Mouse (Mus musculus) CH12.LX (cell line): ENCODE results near the gene Lcn5.

Experiments
- CHD2 ChIP-seq: IDR thresholded peaks from 2 replicates; pipeline ENCODE4 v1.6.1; 2011; ENCODE audit warnings: low read length, improper control_type of control experiment
- CTCF ChIP-seq, 2 experiments: IDR thresholded peaks in 1 of 2; conservative IDR thresholded peaks in 1 of 2; 2 replicates each; pipeline ENCODE4 v1.5.1; 2011 to 2012; ENCODE audit warnings: low read depth in 2 of 2, low read length in 2 of 2, improper control_type of control experiment in 1 of 2, inconsistent platforms in 1 of 2, mild to moderate bottlenecking in 1 of 2, moderate library complexity in 1 of 2
- E2F4 ChIP-seq: IDR thresholded peaks from 2 replicates; pipeline ENCODE4 v1.6.1; 2011; ENCODE audit warnings: low read depth, low read length, improper control_type of control experiment; ENCODE audit not compliant: insufficient replicate concordance
- ELF1 ChIP-seq: IDR thresholded peaks from 2 replicates; pipeline ENCODE4 v1.6.1; 2014; ENCODE audit warnings: low read depth, mild to moderate bottlenecking, inconsistent platforms, low read length, improper control_type of control experiment
- IRF4 ChIP-seq: IDR thresholded peaks from 2 replicates; pipeline ENCODE4 v1.6.1; 2014; ENCODE audit warnings: low read depth, mild to moderate bottlenecking, inconsistent platforms, low read length, improper control_type of control experiment
- JUND ChIP-seq: conservative IDR thresholded peaks from 2 replicates; pipeline ENCODE4 v1.6.1; 2011; ENCODE audit warnings: low read depth, low read length, improper control_type of control experiment
- KAT2A ChIP-seq: IDR thresholded peaks from 2 replicates; pipeline ENCODE4 v1.6.1; 2012; ENCODE audit warnings: low read length, improper control_type of control experiment, inconsistent platforms; ENCODE audit not compliant: insufficient replicate concordance
- MAZ ChIP-seq: IDR thresholded peaks from 2 replicates; pipeline ENCODE4 v1.6.1; 2012; ENCODE audit warnings: low read depth, mild to moderate bottlenecking, inconsistent platforms, low read length, improper control_type of control experiment, moderate library complexity
- MEF2A ChIP-seq: IDR thresholded peaks from 2 replicates; pipeline ENCODE4 v1.6.1; 2014; ENCODE audit warnings: low read depth, mild to moderate bottlenecking, inconsistent platforms, low read length, improper control_type of control experiment, borderline replicate concordance
- MYC ChIP-seq: IDR thresholded peaks from 2 replicates; pipeline ENCODE4 v1.6.1; 2011; ENCODE audit warnings: low read depth, mild to moderate bottlenecking, improper control_type of control experiment, low read length
- POLR2A ChIP-seq: IDR thresholded peaks from 2 replicates; pipeline ENCODE4 v1.6.1; 2011; ENCODE audit warnings: low read depth, mild to moderate bottlenecking, improper control_type of control experiment, low read length
- TBP ChIP-seq: conservative IDR thresholded peaks from 2 replicates; pipeline ENCODE4 v1.6.1; 2011; ENCODE audit warnings: low read depth, low read length, improper control_type of control experiment
- ZC3H11A ChIP-seq: IDR thresholded peaks from 2 replicates; pipeline ENCODE4 v1.6.1; 2012; ENCODE audit warnings: low read depth, mild to moderate bottlenecking, inconsistent platforms, low read length, improper control_type of control experiment
- ZMIZ1 ChIP-seq: IDR thresholded peaks from 2 replicates; pipeline ENCODE4 v1.6.1; 2012; ENCODE audit warnings: low read depth, mild to moderate bottlenecking, inconsistent platforms, low read length, improper control_type of control experiment

GRCm38 (mm10) chr2:25617578-25617977 lies 40.2 kb upstream of the Lcn5 start, which contains the start of gene Ccdc183:
- no peak for TF ChIP-seq IRF4
- TF ChIP-seq CTCF (conservative IDR thresholded peaks at IDR 0.05 in 1 of 2, IDR thresholded peaks at IDR 0.05 in 1 of 2; ENCODE audit: low read depth in 2 of 2, low read length in 2 of 2) = no peak
- TF ChIP-seq JUND = no peak
- no peak for TF ChIP-seq MAZ
- no peak for TF ChIP-seq MYC
- no peak for TF ChIP-seq ELF1
- no peak for TF ChIP-seq POLR2A
- no peak for TF ChIP-seq ZC3H11A
- no peak for TF ChIP-seq E2F4
- TF ChIP-seq MEF2A = no peak
- TF ChIP-seq TBP = no peak
- TF ChIP-seq KAT2A = no peak
- no peak for TF ChIP-seq ZMIZ1
- TF ChIP-seq CHD2 = no peak
